Mouse (Mus musculus): ENCODE results near the gene Tbc1d10c. TPM values are rescaled to one million over a fixed set of nuclear protein-coding genes. Genes with fewer than 3 reads are reported as not detected.

Gene Tbc1d10c
- 1 to 10 TPM; 5.5 to 5.9 TPM for total RNA-seq (2021)
- long read RNA-seq, experiment 1, partial matches to known transcripts: 0 of 5 reads
- long read RNA-seq, experiment 1, other reads (novel, unspliced or antisense): 2 of 5 reads
- long read RNA-seq, experiment 2, partial matches to known transcripts: 0 of 2 reads
- long read RNA-seq, experiment 2, other reads (novel, unspliced or antisense): 0 of 2 reads

GRCm38 (mm10) chr19:4190831-4191334, at the start of gene Tbc1d10c:
Gene Tbc1d10c (minus strand): TSS chr19:4191284.
- DNase-seq (ENCODE audit: low spot score): no peak

DNA sequence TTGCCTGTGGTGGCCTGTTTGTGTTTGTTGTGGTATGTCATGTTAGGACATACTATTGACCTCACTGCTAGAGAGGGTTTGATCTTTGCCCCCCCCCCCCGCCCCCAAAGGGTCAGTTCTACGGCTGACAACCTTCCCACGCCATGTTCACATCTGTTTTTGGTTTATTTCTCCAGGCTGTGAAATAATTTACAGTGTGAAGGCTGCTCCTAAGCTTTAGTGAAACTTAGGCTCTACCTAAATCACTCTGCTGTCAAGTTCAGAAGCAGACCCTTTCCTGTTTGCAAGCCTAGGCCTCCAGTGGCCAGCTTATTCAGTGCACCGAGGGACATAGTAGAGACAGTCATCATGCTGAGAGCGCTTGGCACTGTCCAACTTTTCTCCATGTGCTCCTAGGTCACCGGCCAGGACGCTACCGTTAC, 49.2 kb upstream of the Tbc1d10c start:
- DNase-seq (ENCODE audit: low spot score): no peak

- DNase-seq (ENCODE audit: low spot score): no peak
These were observed 43.5 kb upstream of the Tbc1d10c start for GRCm38 (mm10) chr19:4234548-4234947.

DNA sequence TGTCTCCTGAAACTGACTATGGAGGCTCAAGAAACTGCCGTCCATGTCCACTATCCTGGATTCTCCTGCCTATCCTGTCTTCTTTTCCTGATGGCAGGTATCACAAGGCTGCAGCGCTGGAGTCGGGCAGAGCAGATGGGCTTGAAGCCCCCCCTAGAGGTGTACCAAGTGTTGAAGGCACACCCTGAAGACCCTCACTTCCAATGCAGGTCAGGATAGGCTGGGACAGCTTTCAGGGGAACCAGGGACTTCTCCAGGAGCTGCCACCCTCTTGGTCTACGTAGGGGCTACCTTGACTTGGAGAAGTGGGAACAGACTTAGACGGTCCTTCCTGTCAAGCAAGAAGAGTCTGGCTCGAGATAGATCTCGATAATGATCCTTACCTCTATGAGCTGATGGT, 41.6 kb upstream of the Tbc1d10c start:
- no peak for DNase-seq (ENCODE audit: low spot score)

- peak; percentile 66 for DNase-seq (ENCODE audit: low spot score)
These were observed 41.1 kb upstream of the Tbc1d10c start for GRCm38 (mm10) chr19:4232186-4232572.

DNA sequence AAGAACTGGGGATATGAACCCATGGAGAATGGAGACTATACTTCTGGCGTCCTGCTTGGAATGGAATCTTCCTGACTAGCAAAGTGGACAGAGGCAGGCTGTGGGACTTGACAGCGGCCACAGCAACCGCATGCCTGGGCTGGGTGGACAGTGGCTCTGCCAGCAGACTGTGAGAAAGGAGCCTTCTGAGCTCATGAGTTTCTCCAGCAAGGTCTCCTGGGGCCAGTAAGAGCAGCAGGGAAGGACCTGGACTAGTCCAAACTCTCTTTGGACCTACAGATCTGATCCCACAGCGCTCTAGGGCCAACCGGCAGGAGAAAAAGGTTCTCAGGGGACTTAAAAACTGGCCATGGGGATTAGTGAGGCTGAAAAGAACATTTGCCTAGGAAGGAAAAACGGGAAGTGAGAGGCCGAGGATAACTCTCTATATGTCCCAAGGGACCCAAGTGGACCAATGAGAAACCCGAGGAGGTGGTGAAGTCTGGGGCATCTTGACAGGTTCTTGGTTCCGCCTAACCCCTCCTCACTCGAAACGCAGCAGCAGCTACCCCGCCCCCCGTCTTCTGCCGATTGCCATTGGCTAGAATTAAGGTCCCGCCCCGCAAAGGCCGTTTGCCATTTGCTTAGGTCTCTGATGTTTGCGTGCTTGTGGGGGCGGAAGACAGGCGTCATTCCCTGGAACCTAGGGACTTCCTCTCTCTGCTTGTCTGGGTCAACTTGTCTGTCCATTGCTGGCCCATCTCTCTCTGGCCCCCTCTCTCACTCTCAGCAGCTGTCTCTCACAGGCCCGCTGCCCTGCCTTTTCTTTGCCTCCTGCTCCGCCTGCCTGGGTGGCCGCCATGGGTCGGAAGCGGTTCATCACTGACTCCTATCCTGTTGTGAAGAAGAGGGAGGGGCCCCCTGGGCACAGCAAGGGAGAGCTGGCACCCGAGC, 40.4 kb upstream of the Tbc1d10c start, which contains the start of gene Pold4:
Pold4 (plus strand) TSS at position 647 of the 933 bp plus-strand sequence.
- peak; percentile 99 for DNase-seq (ENCODE audit: low spot score)

- no peak for DNase-seq (ENCODE audit: low spot score)
These were observed 39.3 kb upstream of the Tbc1d10c start for GRCm38 (mm10) chr19:4230415-4230814.

DNA sequence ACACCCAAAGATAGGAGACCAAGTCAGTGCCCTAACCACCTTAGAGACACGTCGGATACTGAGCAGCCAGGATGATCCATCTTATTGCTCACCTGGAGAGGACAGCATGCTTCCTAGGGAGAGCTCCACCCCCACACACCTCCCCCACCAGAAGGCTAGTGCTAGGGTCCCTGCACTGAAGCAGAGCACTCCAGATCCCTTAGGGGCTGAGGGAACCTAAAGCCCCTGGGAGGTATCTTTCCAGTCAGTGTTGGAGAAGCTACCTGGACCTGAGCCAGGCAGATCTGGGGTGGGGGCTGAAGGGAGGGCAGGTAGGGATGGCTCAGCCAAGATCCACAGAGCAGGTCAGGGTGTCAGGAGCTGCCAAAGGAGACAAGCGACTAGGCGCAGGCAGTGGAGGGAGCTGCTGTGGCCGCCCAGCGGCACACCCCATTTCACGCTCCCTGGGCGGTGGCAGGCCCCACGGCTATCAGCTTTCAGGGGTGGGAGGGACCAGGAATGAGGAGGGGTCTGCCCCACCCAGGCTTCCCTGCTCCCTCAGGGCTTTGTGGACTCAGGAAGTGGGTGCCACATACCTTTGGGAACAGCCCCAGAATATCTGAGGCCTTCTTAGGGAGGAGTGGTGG, 38.5 kb upstream of the Tbc1d10c start:
- no peak for DNase-seq (ENCODE audit: low spot score)

DNA sequence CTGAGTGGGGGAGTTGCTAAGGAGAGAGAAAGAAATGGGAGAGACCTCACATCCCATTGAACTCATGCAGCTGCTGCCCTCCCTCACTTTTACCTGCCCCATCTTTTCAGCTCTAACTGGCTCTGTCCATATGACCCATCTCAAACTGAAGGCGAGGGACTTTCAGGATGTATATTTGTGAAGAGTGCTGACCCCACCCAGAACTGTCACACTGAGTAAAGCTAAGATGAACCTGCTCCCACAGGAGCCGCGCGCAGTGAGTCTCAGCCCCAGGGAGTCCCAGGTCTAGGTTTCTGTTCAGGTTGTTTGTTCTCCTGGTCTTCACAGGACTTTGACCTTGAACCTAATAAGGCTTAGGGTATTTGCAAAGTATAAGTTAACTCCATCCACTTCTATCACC, 37.8 kb upstream of the Tbc1d10c start:
- DNase-seq (ENCODE audit: low spot score): no peak

DNA sequence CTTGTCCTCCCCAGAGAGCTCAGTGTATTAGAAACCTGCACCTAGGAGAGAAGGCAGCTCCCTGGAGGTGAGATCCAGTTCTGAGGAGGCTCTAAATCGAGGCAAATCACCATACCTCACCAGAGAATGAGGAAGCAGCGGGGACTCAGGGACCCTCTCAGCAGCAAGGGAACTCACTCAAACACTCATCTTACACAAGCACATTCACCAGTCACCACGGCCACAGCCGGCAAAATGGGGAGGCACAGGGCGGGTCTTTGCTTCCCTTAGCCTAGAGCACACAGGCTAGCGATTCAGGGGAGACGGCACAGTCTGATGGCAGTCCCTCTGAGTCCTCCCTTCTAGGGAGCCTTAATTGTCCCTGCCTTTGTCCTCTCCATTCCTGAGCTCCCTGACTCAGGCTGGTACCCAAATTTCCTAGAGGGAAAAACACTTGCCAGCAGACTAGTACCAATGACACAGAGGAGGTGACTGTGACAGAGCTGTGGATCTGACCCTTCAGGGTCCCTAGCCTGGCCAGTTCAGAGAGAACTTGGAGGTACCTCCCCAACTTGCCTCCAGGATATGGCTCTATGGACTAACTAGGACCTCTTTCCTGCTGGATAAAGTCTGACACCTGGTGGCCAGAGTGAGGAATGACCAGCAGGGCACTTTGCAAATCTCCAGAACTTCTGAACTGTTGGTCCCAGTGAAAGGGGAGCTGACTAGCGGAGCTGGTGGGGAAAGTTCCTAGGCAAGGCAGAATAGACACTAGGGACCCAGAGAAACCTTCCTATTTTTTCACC, 37.0 kb upstream of the Tbc1d10c start:
- DNase-seq (ENCODE audit: low spot score): peak; percentile 87

DNA sequence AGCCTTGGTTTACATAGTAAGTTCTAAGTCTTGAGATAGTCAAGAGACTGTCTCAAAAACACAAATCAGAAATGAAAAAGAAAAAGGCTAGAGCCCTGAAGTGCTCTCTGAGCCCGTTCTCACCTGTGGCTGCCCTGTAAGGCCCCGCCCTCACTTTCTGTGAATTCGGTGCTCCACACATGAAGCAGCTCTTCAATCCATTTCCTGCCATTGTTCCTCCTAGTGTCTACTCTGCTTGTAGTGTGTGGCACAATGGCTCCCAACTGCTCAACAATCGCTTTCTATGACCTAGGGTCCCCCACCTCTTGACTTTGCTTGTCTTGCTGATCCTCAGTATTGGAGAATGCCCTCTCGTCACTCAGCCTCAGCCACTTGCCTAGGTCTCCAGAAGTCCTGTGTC, 36.4 kb upstream of the Tbc1d10c start:
- DNase-seq (ENCODE audit: low spot score): no peak

DNA sequence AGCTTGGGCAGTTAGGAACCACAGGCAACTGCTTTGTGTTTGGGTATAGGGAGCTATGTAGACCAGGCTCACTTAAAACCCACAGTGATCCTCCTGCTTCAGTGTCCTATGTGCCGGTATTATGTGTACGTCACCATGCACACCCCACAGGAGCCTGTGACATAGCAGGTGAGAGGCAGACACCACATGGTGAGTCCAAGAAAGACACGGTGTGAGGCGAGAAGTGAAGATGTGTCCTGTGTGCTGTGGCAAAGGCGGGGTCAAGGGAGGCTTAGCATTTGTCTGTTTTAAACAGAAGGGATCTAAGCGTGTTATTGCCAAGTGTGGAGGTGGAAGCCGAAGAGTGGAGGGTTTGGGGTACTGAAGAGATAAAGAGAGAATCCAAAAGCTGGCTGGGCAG, 35.7 kb upstream of the Tbc1d10c start:
- DNase-seq (ENCODE audit: low spot score): no peak

- no peak for DNase-seq (ENCODE audit: low spot score)
These were observed 31.1 kb upstream of the Tbc1d10c start for GRCm38 (mm10) chr19:4222165-4222564.

GRCm38 (mm10) chr19:4220957-4221743, 30.1 kb upstream of the Tbc1d10c start:
- no peak for DNase-seq (ENCODE audit: low spot score)

DNA sequence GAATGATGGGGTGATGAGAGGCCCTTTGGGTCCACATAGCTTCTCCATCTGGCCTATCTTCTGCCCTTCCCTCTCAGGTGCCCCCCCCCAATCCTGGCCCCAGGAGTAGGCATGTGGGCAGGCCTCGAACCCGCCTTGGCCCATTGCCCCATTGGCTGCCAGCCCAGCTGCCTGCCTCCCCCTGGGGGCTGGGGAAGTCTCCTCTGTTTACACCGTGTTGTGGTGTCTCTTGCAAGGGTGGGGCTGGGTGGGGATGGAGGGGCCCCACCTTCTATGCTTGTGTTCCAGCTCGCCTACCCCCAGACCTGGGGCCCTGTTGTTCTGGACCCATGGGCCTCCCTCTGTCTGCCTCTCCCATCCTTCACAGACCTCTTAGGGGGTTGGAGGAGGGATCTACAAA, 29.3 kb upstream of the Tbc1d10c start:
- no peak for DNase-seq (ENCODE audit: low spot score)

GRCm38 (mm10) chr19:4219943-4220342, 28.9 kb upstream of the Tbc1d10c start:
- DNase-seq (ENCODE audit: low spot score): no peak

DNA sequence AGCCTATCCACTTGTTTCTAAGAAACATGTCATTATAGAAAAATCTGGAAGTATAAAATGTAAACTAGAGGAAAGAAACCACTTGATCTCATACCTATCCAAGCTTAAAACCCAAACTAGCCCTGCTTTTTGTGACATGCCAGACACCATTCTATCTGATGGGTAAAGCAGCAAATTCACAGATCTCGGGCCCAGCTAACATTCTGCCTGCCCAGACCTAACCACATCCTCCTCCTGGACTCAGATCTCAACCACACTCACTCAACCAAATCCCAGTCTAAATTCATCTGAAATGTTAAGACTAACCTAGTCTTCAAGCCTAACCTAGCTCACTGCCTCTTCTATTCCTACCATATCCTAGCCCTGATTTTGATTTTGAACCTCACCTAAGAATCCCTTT, 27.7 kb upstream of the Tbc1d10c start:
- no peak for DNase-seq (ENCODE audit: low spot score)

DNA sequence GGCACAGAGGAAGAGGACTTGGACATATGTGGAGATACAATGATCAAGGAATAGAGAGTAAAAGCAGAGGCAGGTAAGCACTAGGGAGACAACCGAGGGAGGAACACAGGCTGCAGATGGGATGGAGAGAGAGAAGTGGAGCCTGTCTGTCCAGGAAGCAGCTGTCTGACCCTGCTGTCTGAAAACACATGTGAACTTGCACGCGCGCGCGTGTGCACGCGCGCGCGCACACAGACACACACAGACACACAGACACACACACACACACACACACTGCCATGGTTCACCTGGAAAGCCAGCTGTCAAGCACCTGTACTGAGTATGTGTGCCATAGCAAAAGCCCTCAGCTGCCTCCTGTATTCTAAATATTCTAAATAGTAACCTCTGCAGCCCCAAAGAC, 27.2 kb upstream of the Tbc1d10c start:
- no peak for DNase-seq (ENCODE audit: low spot score)

DNA sequence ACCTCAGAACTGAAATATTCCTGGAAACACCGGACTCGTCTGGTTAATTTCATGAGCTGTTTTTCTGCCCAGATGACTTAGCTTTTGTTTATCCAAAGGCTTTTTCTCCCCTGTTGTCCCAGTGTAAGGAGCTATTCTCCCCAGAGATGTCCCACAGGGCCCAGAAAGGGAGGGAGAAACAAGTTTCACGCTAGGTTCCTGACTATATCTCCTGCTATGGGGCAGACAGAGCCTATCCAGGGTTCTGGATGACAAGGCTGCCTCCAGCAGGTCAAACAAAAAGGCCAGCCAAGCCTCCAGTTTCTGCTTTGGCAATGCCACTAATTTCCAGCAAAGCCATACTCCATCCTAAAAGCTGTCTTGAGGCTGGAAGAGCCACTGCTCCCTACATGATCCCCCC, 26.8 kb upstream of the Tbc1d10c start:
- DNase-seq (ENCODE audit: low spot score): no peak

- DNase-seq (ENCODE audit: low spot score): no peak
These were observed 26.1 kb upstream of the Tbc1d10c start for GRCm38 (mm10) chr19:4217140-4217539.

Measured in gastrocnemius, adult 18-20 months (tissue).